ENCODE assay signal across 18 mouse cellular contexts in the genomic region with DNA sequence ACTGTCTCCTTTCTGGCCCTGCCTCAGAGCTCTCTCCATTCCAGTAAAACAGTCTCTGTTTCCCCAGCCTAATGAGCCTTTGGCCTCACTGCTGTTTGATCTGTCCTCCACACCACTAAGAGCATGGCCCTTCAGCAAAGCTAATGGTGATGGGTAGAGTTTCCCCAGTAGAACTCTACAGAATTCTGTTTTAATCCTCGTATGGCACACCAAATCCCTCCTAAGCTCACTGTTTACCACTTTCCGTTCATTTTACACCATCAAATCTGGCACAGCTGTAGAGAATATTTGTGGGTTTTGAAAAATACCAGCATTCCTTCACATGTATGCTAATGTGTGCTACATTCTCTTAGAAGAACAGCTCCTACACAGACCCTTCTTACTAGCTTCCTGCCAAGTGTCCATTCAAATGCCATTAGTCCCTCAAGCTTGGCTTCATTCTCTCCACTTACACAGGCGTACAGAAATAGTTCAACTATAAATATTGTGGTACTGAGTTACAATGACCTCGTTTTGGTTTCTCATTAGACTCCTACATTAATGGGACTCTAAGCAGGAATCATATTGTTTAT.
DNase-seq lines count a peak whose midpoint lies in the region; ATAC-seq lines count a peak whose summit lies in the region.
"Had no signal": no experiment of that assay in that cellular context is flagged by ENCODE, and none has a peak within 500 bp of the region (broad histone marks: within the 10 kb centered on the region; RNA-seq: fewer than 3 reads in every experiment).

No protein-coding gene starts in this region.

- no peak overlapping the region for H3K4me3 ChIP-seq in hindbrain, embryonic 13.5 days
- H3K4me3 ChIP-seq in hindbrain, embryonic 11.5 days (ENCODE audit: low read depth, low read length), result no peak overlapping the region
- H3K4me3 ChIP-seq in midbrain, embryonic 11.5 days (ENCODE audit: low read depth, low read length), result no peak overlapping the region
- H3K4me3 ChIP-seq in midbrain, embryonic 10.5 days, result no peak overlapping the region
- H3K4me3 ChIP-seq in embryonic facial prominence, embryonic 14.5 days (ENCODE audit: low read depth, low read length), result no peak overlapping the region
- H3K4me3 ChIP-seq in stomach, embryonic 15.5 days (replicated peaks), result no peak overlapping the region
- H3K4me3 ChIP-seq in heart, embryonic 10.5 days, result no peak overlapping the region
- H3K4me3 ChIP-seq: heart, embryonic 13.5 days had no signal

- no peaks in the 10 kb centered on the region for H3K9me3 ChIP-seq in hindbrain, embryonic 13.5 days
- no peaks in the 10 kb centered on the region for H3K9me3 ChIP-seq in hindbrain, embryonic 11.5 days (ENCODE audit: control insufficient read depth, low read length)
- no peaks in the 10 kb centered on the region for H3K9me3 ChIP-seq in midbrain, embryonic 11.5 days (ENCODE audit: control insufficient read depth, low read length)
- H3K9me3 ChIP-seq in midbrain, embryonic 10.5 days (replicated peaks), result no peaks in the 10 kb centered on the region
- H3K9me3 ChIP-seq in embryonic facial prominence, embryonic 14.5 days (ENCODE audit: control insufficient read depth, low read length), result no peaks in the 10 kb centered on the region
- no peaks in the 10 kb centered on the region for H3K9me3 ChIP-seq in stomach, embryonic 15.5 days
- H3K9me3 ChIP-seq in heart, embryonic 10.5 days, result no peaks in the 10 kb centered on the region
- H3K9me3 ChIP-seq: heart, embryonic 13.5 days had no signal

- H3K27ac ChIP-seq in hindbrain, embryonic 13.5 days, result peak overlapping the region; percentile 40; the same call in 1 of the 2 replicates
- H3K27ac ChIP-seq in hindbrain, embryonic 11.5 days (ENCODE audit: low read depth, low read length), result no peak overlapping the region
- H3K27ac ChIP-seq in midbrain, embryonic 11.5 days (ENCODE audit: low read depth, low read length), result no peak overlapping the region
- H3K27ac ChIP-seq in midbrain, embryonic 10.5 days (replicated peaks), result no peak overlapping the region
- peak overlapping the region; percentile 13; the same call in 1 of the 2 replicates for H3K27ac ChIP-seq in embryonic facial prominence, embryonic 14.5 days (replicated peaks; ENCODE audit: low read depth, low read length)
- H3K27ac ChIP-seq in stomach, embryonic 15.5 days, result no peak overlapping the region
- no peak overlapping the region for H3K27ac ChIP-seq in heart, embryonic 10.5 days
- H3K27ac ChIP-seq: heart, embryonic 13.5 days; macrophage had no signal

- H3K36me3 ChIP-seq in hindbrain, embryonic 13.5 days, result 0 out of 2 replicates have a peak, but pooled peaks cover 2% of the 10 kb centered on the region
- H3K36me3 ChIP-seq in hindbrain, embryonic 11.5 days (ENCODE audit: control insufficient read depth, insufficient read depth, low read length), result no peaks in the 10 kb centered on the region
- no peaks in the 10 kb centered on the region for H3K36me3 ChIP-seq in midbrain, embryonic 11.5 days (ENCODE audit: control insufficient read depth, insufficient read depth, low read length)
- H3K36me3 ChIP-seq in midbrain, embryonic 10.5 days, result no peaks in the 10 kb centered on the region
- no peaks in the 10 kb centered on the region for H3K36me3 ChIP-seq in embryonic facial prominence, embryonic 14.5 days (ENCODE audit: control insufficient read depth, insufficient read depth, low read length)
- no peaks in the 10 kb centered on the region for H3K36me3 ChIP-seq in stomach, embryonic 15.5 days
- H3K36me3 ChIP-seq in heart, embryonic 10.5 days, result 0 out of 2 replicates have a peak, but pooled peaks cover 4% of the 10 kb centered on the region
- H3K36me3 ChIP-seq: heart, embryonic 13.5 days had no signal

- H3K4me1 ChIP-seq in hindbrain, embryonic 13.5 days (replicated peaks), result no peaks in the 10 kb centered on the region
- no peaks in the 10 kb centered on the region for H3K4me1 ChIP-seq in hindbrain, embryonic 11.5 days (replicated peaks; ENCODE audit: control insufficient read depth, insufficient read depth, low read length)
- H3K4me1 ChIP-seq in midbrain, embryonic 11.5 days (ENCODE audit: control insufficient read depth, insufficient read depth, low read length), result no peaks in the 10 kb centered on the region
- H3K4me1 ChIP-seq in midbrain, embryonic 10.5 days, result no peaks in the 10 kb centered on the region
- peaks cover 5% of the 10 kb centered on the region; the same call in 1 of the 2 replicates for H3K4me1 ChIP-seq in embryonic facial prominence, embryonic 14.5 days (ENCODE audit: control insufficient read depth, insufficient read depth, low read length)
- no peaks in the 10 kb centered on the region for H3K4me1 ChIP-seq in stomach, embryonic 15.5 days
- H3K4me1 ChIP-seq in heart, embryonic 10.5 days, result no peaks in the 10 kb centered on the region
- H3K4me1 ChIP-seq: heart, embryonic 13.5 days had no signal

- no peak overlapping the region for H3K4me2 ChIP-seq in hindbrain, embryonic 13.5 days
- H3K4me2 ChIP-seq in hindbrain, embryonic 11.5 days (replicated peaks; ENCODE audit: low read depth, low read length), result no peak overlapping the region
- H3K4me2 ChIP-seq in midbrain, embryonic 11.5 days, result no peak overlapping the region
- H3K4me2 ChIP-seq in embryonic facial prominence, embryonic 14.5 days (ENCODE audit: low read depth, low read length), result no peak overlapping the region
- H3K4me2 ChIP-seq in stomach, embryonic 15.5 days, result no peak overlapping the region
- H3K4me2 ChIP-seq: heart, embryonic 13.5 days had no signal

- no peak for ATAC-seq in hindbrain, embryonic 13.5 days (ENCODE audit: low FRiP score)
- ATAC-seq in hindbrain, embryonic 11.5 days (ENCODE audit: low FRiP score), result no peak
- no peak for ATAC-seq in midbrain, embryonic 11.5 days (ENCODE audit: low FRiP score)
- peak; percentile 75 for ATAC-seq in embryonic facial prominence, embryonic 14.5 days (ENCODE audit: low read depth)
- ATAC-seq in stomach, embryonic 15.5 days (ENCODE audit: insufficient read depth, low FRiP score, low read depth), result peak; percentile 58; the same call in 1 of the 2 replicates
- ATAC-seq in monocyte, adult 5-6 weeks (replicated peaks; ENCODE audit: insufficient number of reproducible peaks, low FRiP score, low TSS enrichment, poor library complexity, severe bottlenecking), result no peak

- H3K27me3 ChIP-seq in hindbrain, embryonic 13.5 days, result no peaks in the 10 kb centered on the region
- no peaks in the 10 kb centered on the region for H3K27me3 ChIP-seq in hindbrain, embryonic 11.5 days (ENCODE audit: control insufficient read depth, insufficient read depth, low read length)
- no peaks in the 10 kb centered on the region for H3K27me3 ChIP-seq in midbrain, embryonic 11.5 days (ENCODE audit: control insufficient read depth, insufficient read depth, low read length)
- no peaks in the 10 kb centered on the region for H3K27me3 ChIP-seq in midbrain, embryonic 10.5 days (ENCODE audit: low read depth, poor library complexity, severe bottlenecking)
- no peaks in the 10 kb centered on the region for H3K27me3 ChIP-seq in embryonic facial prominence, embryonic 14.5 days (replicated peaks; ENCODE audit: control insufficient read depth, insufficient read depth, low read length)
- H3K27me3 ChIP-seq in stomach, embryonic 15.5 days (replicated peaks), result no peaks in the 10 kb centered on the region
- H3K27me3 ChIP-seq in heart, embryonic 10.5 days (ENCODE audit: insufficient read depth, poor library complexity, severe bottlenecking), result no peaks in the 10 kb centered on the region
- H3K27me3 ChIP-seq: heart, embryonic 13.5 days had no signal

- no peak overlapping the region for H3K9ac ChIP-seq in hindbrain, embryonic 13.5 days
- no peak overlapping the region for H3K9ac ChIP-seq in hindbrain, embryonic 11.5 days (ENCODE audit: low read depth, low read length)
- no peak overlapping the region for H3K9ac ChIP-seq in midbrain, embryonic 11.5 days (ENCODE audit: low read length)
- no peak overlapping the region for H3K9ac ChIP-seq in embryonic facial prominence, embryonic 14.5 days (ENCODE audit: low read depth, low read length)
- H3K9ac ChIP-seq in stomach, embryonic 15.5 days, result no peak overlapping the region
- H3K9ac ChIP-seq: heart, embryonic 13.5 days had no signal

- no peak for DNase-seq in hindbrain, embryonic 11.5 days (ENCODE audit: low spot score)
- DNase-seq in midbrain, embryonic 11.5 days (ENCODE audit: low spot score, missing footprints), result peak; percentile 64
- no peak for DNase-seq in midbrain, embryonic 10.5 days (ENCODE audit: low spot score)
- peak; percentile 77 for DNase-seq in embryonic facial prominence, embryonic 14.5 days (ENCODE audit: low spot score)
- DNase-seq in heart, embryonic 10.5 days (ENCODE audit: low spot score), result no peak
- DNase-seq: cerebellum, adult 9-11 months; embryo, embryonic 11 days; heart, postnatal 36 days; kidney, adult 9 months; lung, adult 2 months; midbrain, embryonic 14.5 days; right cerebral cortex, postnatal 14 days; thymus, postnatal 4 days had no signal

- 76% methylated on average over 4 of the region's 4 CpGs for WGBS in hindbrain, embryonic 13.5 days
- WGBS in hindbrain, embryonic 11.5 days, result 84% methylated on average over 4 of the region's 4 CpGs
- 85% methylated on average over 4 of the region's 4 CpGs for WGBS in midbrain, embryonic 11.5 days
- WGBS in midbrain, embryonic 10.5 days, result 86% methylated on average over 4 of the region's 4 CpGs
- WGBS in embryonic facial prominence, embryonic 14.5 days, result 44% methylated on average over 4 of the region's 4 CpGs
- WGBS in stomach, embryonic 15.5 days, result 40% methylated on average over 4 of the region's 4 CpGs
- 77% methylated on average over 4 of the region's 4 CpGs for WGBS in heart, embryonic 10.5 days

Comparison
In these comparisons a context has a peak if more than half of its experiments do, and no peak if none do; other contexts are left out.
1. H3K27ac ChIP-seq: peak in hindbrain, embryonic 13.5 days (single experiment) and embryonic facial prominence, embryonic 14.5 days (single experiment); none in hindbrain, embryonic 11.5 days (single experiment), midbrain, embryonic 11.5 days (single experiment), midbrain, embryonic 10.5 days (single experiment), stomach, embryonic 15.5 days (single experiment) and heart, embryonic 10.5 days (single experiment).
2. DNase-seq: peak in midbrain, embryonic 11.5 days (single experiment) and embryonic facial prominence, embryonic 14.5 days (single experiment); none in hindbrain, embryonic 11.5 days (single experiment), midbrain, embryonic 10.5 days (single experiment) and heart, embryonic 10.5 days (single experiment).
3. ATAC-seq: peak in embryonic facial prominence, embryonic 14.5 days (single experiment) and stomach, embryonic 15.5 days (single experiment); none in hindbrain, embryonic 13.5 days (single experiment), hindbrain, embryonic 11.5 days (single experiment), midbrain, embryonic 11.5 days (single experiment) and monocyte, adult 5-6 weeks (single experiment).